Mouse (Mus musculus): ENCODE measurements around the gene Pin1rt1. TPM values are rescaled to one million over a fixed set of nuclear protein-coding genes. Genes with fewer than 3 reads are reported as not detected.

The Pin1rt1 gene
- polyA plus RNA-seq, 1 experiment from 2014 or later, result not detected

GRCm38 (mm10) chr2:104669122-104669804 lies 46.9 kb downstream of the Pin1rt1 start:
- 86% methylated on average over 6 of the region's 6 CpGs for WGBS

More at GRCm38 (mm10) chr2:104669122-104669804, 46.9 kb downstream of the Pin1rt1 start:
- Histone ChIP-seq H3K27ac (no peak overlapping the region), H3K9me3 (replicated peaks) (no peaks in the 10 kb centered on the region), H3K4me3 (no peak overlapping the region), H3K36me3 (peaks cover 30% of the 10 kb centered on the region), H3K4me1 (peaks cover 4% of the 10 kb centered on the region; the same call in 1 of the 2 replicates), H3K27me3 (ENCODE audit: low read depth, poor library complexity, severe bottlenecking) (no peaks in the 10 kb centered on the region)
- no peak for DNase-seq (ENCODE audit: low spot score)

Other genes with a start within 250 kb of the Pin1rt1 start
- 9.8 and 10.7 TPM in 2 replicates for gene Hipk3, start 221.9 kb downstream of the Pin1rt1 start, polyA plus RNA-seq (2016; fragmentation: Nextera tagmentation; extraction: Ambion mirVana)
- 84.5 and 95.8 TPM in 2 replicates for gene Cstf3, start 125.9 kb downstream of the Pin1rt1 start, polyA plus RNA-seq (2016; fragmentation: Nextera tagmentation; extraction: Ambion mirVana)
- gene Tcp11l1, start 4.2 kb downstream of the Pin1rt1 start, polyA plus RNA-seq (2016; fragmentation: Nextera tagmentation; extraction: Ambion mirVana), result 35.0 and 52.5 TPM in 2 replicates
- 1.8 and 2.7 TPM in 2 replicates for gene Depdc7, start 26.5 kb upstream of the Pin1rt1 start, polyA plus RNA-seq (2016; fragmentation: Nextera tagmentation; extraction: Ambion mirVana)
- 10.9 and 11.9 TPM in 2 replicates for gene Qser1, start 100.4 kb upstream of the Pin1rt1 start, polyA plus RNA-seq (2016; fragmentation: Nextera tagmentation; extraction: Ambion mirVana)
- 0.90 and 1.1 TPM in 2 replicates for gene Prrg4, start 133.5 kb upstream of the Pin1rt1 start, polyA plus RNA-seq (2016; fragmentation: Nextera tagmentation; extraction: Ambion mirVana)
- 2.6 and 3.2 TPM in 2 replicates for gene Ccdc73, start 151.4 kb upstream of the Pin1rt1 start, polyA plus RNA-seq (2016; fragmentation: Nextera tagmentation; extraction: Ambion mirVana)

Measured in limb, embryonic 10.5 days (tissue).